Mouse (Mus musculus): ENCODE measurements around the gene Ptpn1. TPM values are rescaled to one million over a fixed set of nuclear protein-coding genes. Genes with fewer than 3 reads are reported as not detected.
A peak's percentile ranks its signal among the peaks of the same experiment; 100 is the strongest.

Ptpn1 gene
- total and polyA plus RNA-seq, 3 experiments: 69.8 to 131 (median 77.6) TPM

- Histone ChIP-seq H3K27me3 (replicated peaks) (peaks cover 60% of the 10 kb centered on the region), H3K4me3 (replicated peaks in 1 of 3; ENCODE audit: low read depth in 2 of 3, low read length in 2 of 3, poor library complexity in 1 of 3) (no peak overlapping the region)
- TF ChIP-seq JUND (conservative IDR thresholded peaks at IDR 0.05; ENCODE audit: low read depth, low read length) (no peak), MEF2A (IDR thresholded peaks at IDR 0.05; ENCODE audit: borderline replicate concordance, low read depth, low read length) (peak; percentile 52; the same call in 1 of the 2 replicates), MXI1 (IDR thresholded peaks at IDR 0.05; ENCODE audit: low read depth, low read length) (no peak), CHD1 (IDR thresholded peaks at IDR 0.05; ENCODE audit: low read depth, low read length) (no peak), ZC3H11A (IDR thresholded peaks at IDR 0.05; ENCODE audit: low read depth, low read length) (peak; percentile 57), MYC (IDR thresholded peaks at IDR 0.05; ENCODE audit: low read depth, low read length) (no peak), IRF4 (IDR thresholded peaks at IDR 0.05; ENCODE audit: low read depth, low read length) (peak; percentile 48; the same call in 1 of the 2 replicates), NELFE (IDR thresholded peaks at IDR 0.05; ENCODE audit: low read depth, low read length) (no peak), SMC3 (IDR thresholded peaks at IDR 0.05; ENCODE audit: low read depth, low read length) (peak; percentile 91), RAD21 (IDR thresholded peaks at IDR 0.05; ENCODE audit: low read depth, low read length) (peak; percentile 76), ELF1 (IDR thresholded peaks at IDR 0.05; ENCODE audit: low read depth, low read length) (peak; percentile 45; the same call in 1 of the 2 replicates), RCOR1 (conservative IDR thresholded peaks at IDR 0.05; ENCODE audit: low read depth, low read length) (no peak), ETS1 (conservative IDR thresholded peaks at IDR 0.05; ENCODE audit: low read depth, low read length) (no peak), MAX (IDR thresholded peaks at IDR 0.05; ENCODE audit: low read length) (peak; percentile 32; the same call in 1 of the 2 replicates), CTCF (conservative IDR thresholded peaks at IDR 0.05 in 1 of 2, IDR thresholded peaks at IDR 0.05 in 1 of 2; ENCODE audit: low read depth in 2 of 2, low read length in 2 of 2) (peak; percentile 53 to 84; a peak in 3 of 4 replicates), TCF12 (IDR thresholded peaks at IDR 0.05; ENCODE audit: low read depth, low read length) (0 out of 2 replicates have a peak, but pooled peaks have one; percentile 40)
Observed at GRCm38 (mm10) chr2:167894948-167895372, 36.9 kb upstream of the Ptpn1 start.

GRCm38 (mm10) chr2:167897896-167898295, 34.0 kb upstream of the Ptpn1 start:
- Histone ChIP-seq H3K4me2 (ENCODE audit: insufficient read depth, low read depth, poor library complexity, severe bottlenecking) (no peak overlapping the region), H3K79me2 (replicated peaks; ENCODE audit: control insufficient read depth, extremely low read depth, insufficient read depth, poor library complexity, severe bottlenecking) (no peaks in the 10 kb centered on the region), H3K9ac (ENCODE audit: insufficient read depth, low read depth) (no peak overlapping the region), H3K27me3 (replicated peaks) (peaks cover 38% of the 10 kb centered on the region), H3K36me3 (replicated peaks in 1 of 2; ENCODE audit: control insufficient read depth in 1 of 2, insufficient read depth in 1 of 2, low read length in 1 of 2) (no peaks in the 10 kb centered on the region), H3K4me1 (ENCODE audit: control insufficient read depth in 1 of 2, insufficient read depth in 2 of 2) (peaks cover 0 to 2% of the 10 kb centered on the region in 2 experiments; a peak in 1 of 4 replicates), H3K27ac (ENCODE audit: insufficient read depth, low read depth) (no peak overlapping the region), H3K9me3 (replicated peaks; ENCODE audit: low read length) (no peaks in the 10 kb centered on the region), H3K4me3 (replicated peaks in 1 of 3; ENCODE audit: low read depth in 2 of 3, low read length in 2 of 3, poor library complexity in 1 of 3) (no peak overlapping the region)
- DNase-seq (ENCODE audit: extremely low read depth): no peak
- no peak for TF ChIP-seq MXI1 (IDR thresholded peaks at IDR 0.05; ENCODE audit: low read depth, low read length)
- no peak for TF ChIP-seq JUND (conservative IDR thresholded peaks at IDR 0.05; ENCODE audit: low read depth, low read length)
- no peak for TF ChIP-seq NRF1 (IDR thresholded peaks at IDR 0.05; ENCODE audit: low read depth, low read length)
- TF ChIP-seq MAX (IDR thresholded peaks at IDR 0.05; ENCODE audit: low read length): no peak
- TF ChIP-seq PAX5 (IDR thresholded peaks at IDR 0.05; ENCODE audit: low read length): no peak
- TF ChIP-seq USF2 (conservative IDR thresholded peaks at IDR 0.05; ENCODE audit: low read depth, low read length): no peak
- no peak for TF ChIP-seq CHD2 (IDR thresholded peaks at IDR 0.05; ENCODE audit: low read length)
- no peak for TF ChIP-seq E2F4 (IDR thresholded peaks at IDR 0.05; ENCODE audit: insufficient replicate concordance, low read depth, low read length)
- no peak for TF ChIP-seq MEF2A (IDR thresholded peaks at IDR 0.05; ENCODE audit: borderline replicate concordance, low read depth, low read length)
- no peak for TF ChIP-seq MYC (IDR thresholded peaks at IDR 0.05; ENCODE audit: low read depth, low read length)
- no peak for TF ChIP-seq ELF1 (IDR thresholded peaks at IDR 0.05; ENCODE audit: low read depth, low read length)
- TF ChIP-seq ETS1 (conservative IDR thresholded peaks at IDR 0.05; ENCODE audit: low read depth, low read length): no peak
- TF ChIP-seq TBP (conservative IDR thresholded peaks at IDR 0.05; ENCODE audit: low read depth, low read length): no peak
- TF ChIP-seq JUN (IDR thresholded peaks at IDR 0.05; ENCODE audit: insufficient read depth, low read depth, low read length): no peak
- no peak for TF ChIP-seq CHD1 (IDR thresholded peaks at IDR 0.05; ENCODE audit: low read depth, low read length)
- TF ChIP-seq ZMIZ1 (IDR thresholded peaks at IDR 0.05; ENCODE audit: low read depth, low read length): no peak
- no peak for TF ChIP-seq BHLHE40 (IDR thresholded peaks at IDR 0.05; ENCODE audit: low read depth, low read length)
- no peak for TF ChIP-seq EP300 (IDR thresholded peaks at IDR 0.05; ENCODE audit: low read length)
- TF ChIP-seq KAT2A (IDR thresholded peaks at IDR 0.05; ENCODE audit: insufficient replicate concordance, low read length): no peak
- TF ChIP-seq ZC3H11A (IDR thresholded peaks at IDR 0.05; ENCODE audit: low read depth, low read length): no peak
- dilution Hi-C loops (cut with MboI; ENCODE audit: extremely low pct_ligation_motif_present, extremely low pct_unique_long_range_greater_than_20kb, low sequenced_read_pairs): loop anchor here (25.0 kb wide), 1 partner anchor 211 kb away; the partner anchor contains the start of genes Cebpb and Tmem189
- in situ Hi-C loops (cut with MboI; ENCODE audit: low pct_ligation_motif_present, low pct_unique_long_range_greater_than_20kb, low sequenced_read_pairs): loop anchor here (5.0 kb wide), 2 partner anchors 84 to 211 kb away; partner anchors contain the start of genes Cebpb and Tmem189

More at GRCm38 (mm10) chr2:167894948-167895372, 36.9 kb upstream of the Ptpn1 start:
- H3K9ac ChIP-seq (ENCODE audit: insufficient read depth, low read depth): no peak overlapping the region
- dilution Hi-C loops (cut with MboI; ENCODE audit: extremely low pct_ligation_motif_present, extremely low pct_unique_long_range_greater_than_20kb, low sequenced_read_pairs): loop anchor here (25.0 kb wide), 1 partner anchor 208 kb away; the partner anchor contains the start of genes Cebpb and Tmem189
- H3K36me3 ChIP-seq (replicated peaks in 1 of 2; ENCODE audit: control insufficient read depth in 1 of 2, insufficient read depth in 1 of 2, low read length in 1 of 2): no peaks in the 10 kb centered on the region
- peaks cover 0 to 4% of the 10 kb centered on the region in 2 experiments; a peak in 1 of 4 replicates for H3K4me1 ChIP-seq (ENCODE audit: control insufficient read depth in 1 of 2, insufficient read depth in 2 of 2)
- peak overlapping the region; percentile 78 for H3K4me2 ChIP-seq (ENCODE audit: insufficient read depth, low read depth, poor library complexity, severe bottlenecking)
- no peaks in the 10 kb centered on the region for H3K9me3 ChIP-seq (replicated peaks; ENCODE audit: low read length)
- in situ Hi-C loops (cut with MboI; ENCODE audit: low pct_ligation_motif_present, low pct_unique_long_range_greater_than_20kb, low sequenced_read_pairs): loop anchor here (5.0 kb wide), 2 partner anchors 87 to 208 kb away; partner anchors contain the start of genes Cebpb and Tmem189
- H3K27ac ChIP-seq (ENCODE audit: insufficient read depth, low read depth): no peak overlapping the region
- DNase-seq (ENCODE audit: extremely low read depth): peak; percentile 60
- no peaks in the 10 kb centered on the region for H3K79me2 ChIP-seq (replicated peaks; ENCODE audit: control insufficient read depth, extremely low read depth, insufficient read depth, poor library complexity, severe bottlenecking)

Data from CH12.LX (cell line).